Mouse (Mus musculus) gastrocnemius, adult 8-10 months (tissue): ENCODE data around the gene 6430548M08Rik. TPM values are rescaled to one million over a fixed set of nuclear protein-coding genes. Genes with fewer than 3 reads are reported as not detected.
A peak's percentile ranks its signal among the peaks of the same experiment; 100 is the strongest.

Source experiments
- DNase-seq, 2 experiments: peaks; one replicate each; pipeline ENCODE4 v3.0.0; 2022; ENCODE audit warnings: low spot score in 2 of 2
- total RNA-seq, 4 experiments: library from RNA; stranded (reverse); gene quantifications; 2 replicates each; pipeline ENCODE4 v1.2.4; 2022

6430548M08Rik gene
- total RNA-seq, 4 experiments from 2014 or later, result 24.5 to 33.0 (median 25.0) TPM

GRCm38 (mm10) chr8:120140769-120141168 lies 26.8 kb downstream of the 6430548M08Rik start:
- no peak for DNase-seq

DNA sequence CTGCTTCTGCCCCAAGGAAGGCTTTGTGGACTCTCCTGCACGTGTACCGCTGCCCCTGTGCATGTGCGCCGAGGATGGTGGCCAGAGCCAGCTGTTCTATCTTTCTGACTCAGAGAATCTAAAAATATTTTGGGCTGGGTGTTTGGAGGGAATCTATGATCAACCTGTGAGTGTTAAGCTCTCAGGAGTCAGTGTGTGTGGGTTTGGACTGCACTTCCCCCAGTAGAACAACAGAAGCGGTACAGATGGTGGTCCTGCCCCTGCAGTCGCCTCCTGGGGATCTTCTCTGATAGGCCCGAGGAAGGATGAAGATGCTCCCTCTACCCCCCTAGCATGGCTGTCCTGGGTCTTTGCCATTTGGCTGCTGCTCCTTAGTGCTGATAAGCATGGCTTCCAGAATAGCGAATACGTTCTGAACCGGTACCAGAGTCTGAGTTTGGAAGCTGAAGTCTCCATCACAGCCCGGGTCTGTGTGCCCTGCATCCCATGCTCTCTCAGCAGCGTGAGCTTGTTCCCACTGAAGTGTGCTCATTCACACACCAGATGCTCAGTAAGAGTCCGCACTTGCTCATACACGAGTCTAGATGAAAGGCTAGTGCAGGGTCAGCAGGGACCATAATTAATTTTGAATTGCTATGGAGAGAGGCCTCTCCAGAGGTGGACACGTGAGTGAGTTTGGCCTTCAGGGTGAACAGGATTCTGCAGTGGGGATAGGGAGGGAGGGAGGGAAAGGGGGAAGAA lies 30.1 kb downstream of the 6430548M08Rik start:
- no peak for DNase-seq

- DNase-seq, result no peak
Measured at GRCm38 (mm10) chr8:120144652-120145301, 30.8 kb downstream of the 6430548M08Rik start.

DNA sequence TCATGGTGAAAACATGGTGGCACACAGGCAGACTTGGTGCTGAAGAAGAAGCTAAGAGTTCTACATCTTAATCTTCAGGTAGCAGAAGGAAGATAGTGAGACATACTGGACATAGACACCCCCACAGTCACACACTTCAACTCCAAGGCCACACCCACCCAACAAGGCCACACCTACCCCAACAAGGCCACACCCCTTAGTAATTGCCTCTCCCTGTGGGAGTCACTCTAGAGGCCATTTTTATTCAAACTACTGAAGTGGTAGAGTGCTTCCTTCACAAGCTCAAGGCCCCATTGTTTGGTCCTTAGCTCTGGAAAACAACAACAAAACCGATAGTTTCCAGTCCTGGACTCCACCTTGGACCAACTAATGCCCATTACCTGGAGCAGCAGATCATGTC lies 32.1 kb downstream of the 6430548M08Rik start:
- no peak for DNase-seq

DNA sequence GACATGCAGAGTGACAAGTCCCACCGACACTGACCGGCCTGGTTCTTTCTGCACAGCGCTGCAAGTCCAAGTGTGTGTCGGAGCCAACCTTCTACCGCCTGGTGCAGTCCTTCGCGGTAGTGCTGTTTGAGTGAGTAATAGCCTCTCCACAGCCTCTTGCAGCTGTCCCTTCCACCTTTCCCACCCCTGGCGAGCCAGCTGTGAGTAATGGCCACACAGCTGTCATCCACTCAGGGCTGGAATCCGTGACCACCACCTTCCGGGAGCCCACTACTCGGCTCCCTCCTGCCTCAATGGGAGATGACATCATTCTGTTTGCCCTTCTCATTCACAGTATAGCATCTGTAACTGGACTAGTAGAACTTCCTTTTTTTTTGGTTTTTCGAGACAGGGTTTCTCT lies 36.1 kb downstream of the 6430548M08Rik start:
- DNase-seq, result no peak

GRCm38 (mm10) chr8:120151151-120151550 lies 37.2 kb downstream of the 6430548M08Rik start:
- DNase-seq, result no peak

DNA sequence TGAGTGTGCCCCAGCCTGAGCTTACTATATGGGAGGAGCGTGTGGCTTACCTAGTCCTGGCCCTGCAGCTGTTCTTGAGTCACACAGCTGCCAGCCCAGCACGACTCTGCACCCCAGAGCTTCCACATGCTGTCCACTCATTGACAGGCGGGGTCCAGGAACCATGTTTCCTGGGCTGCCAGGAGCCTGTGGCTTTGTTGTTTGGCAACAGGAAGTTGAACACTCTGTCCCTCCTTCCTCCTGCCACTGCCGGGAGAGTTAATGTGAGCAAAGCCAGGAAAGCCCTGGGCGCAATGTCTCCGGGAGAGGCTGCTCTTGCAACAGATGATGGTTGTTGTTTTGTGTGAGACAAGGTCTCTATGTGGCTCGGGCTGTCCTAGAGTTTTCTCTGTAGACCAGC lies 38.7 kb downstream of the 6430548M08Rik start:
- no peak for DNase-seq

- DNase-seq, result no peak
Measured at GRCm38 (mm10) chr8:120160366-120160765, 46.4 kb downstream of the 6430548M08Rik start.

- no peak for DNase-seq
Measured at GRCm38 (mm10) chr8:120161658-120162403, 47.9 kb downstream of the 6430548M08Rik start.

- no peak for DNase-seq
Measured at GRCm38 (mm10) chr8:120162404-120162752, 48.4 kb downstream of the 6430548M08Rik start.

DNA sequence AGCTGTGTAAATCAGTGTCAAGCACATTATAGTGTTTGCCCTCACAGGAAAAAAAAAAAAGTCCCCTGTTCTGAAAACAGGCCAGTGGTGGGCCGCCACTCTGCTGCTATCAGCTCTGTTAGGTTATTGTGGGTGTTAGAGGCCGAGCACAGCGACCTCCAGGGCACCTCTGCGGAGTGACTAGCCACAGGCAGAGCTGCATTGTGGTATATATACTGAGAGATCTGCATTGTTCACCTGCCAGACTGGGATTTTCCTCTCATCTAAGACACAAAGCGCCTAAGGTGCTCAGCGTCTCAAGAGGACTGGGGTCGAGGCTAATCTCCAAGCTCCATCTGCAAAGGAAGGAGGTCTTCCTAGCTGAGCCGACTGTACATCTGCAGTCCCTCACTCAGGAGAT lies 49.4 kb downstream of the 6430548M08Rik start:
- no peak for DNase-seq

GRCm38 (mm10) chr8:120164026-120164425 lies 50.1 kb downstream of the 6430548M08Rik start:
- no peak for DNase-seq

- DNase-seq, result no peak
Measured at GRCm38 (mm10) chr8:120167136-120167535, 53.2 kb downstream of the 6430548M08Rik start.

DNA sequence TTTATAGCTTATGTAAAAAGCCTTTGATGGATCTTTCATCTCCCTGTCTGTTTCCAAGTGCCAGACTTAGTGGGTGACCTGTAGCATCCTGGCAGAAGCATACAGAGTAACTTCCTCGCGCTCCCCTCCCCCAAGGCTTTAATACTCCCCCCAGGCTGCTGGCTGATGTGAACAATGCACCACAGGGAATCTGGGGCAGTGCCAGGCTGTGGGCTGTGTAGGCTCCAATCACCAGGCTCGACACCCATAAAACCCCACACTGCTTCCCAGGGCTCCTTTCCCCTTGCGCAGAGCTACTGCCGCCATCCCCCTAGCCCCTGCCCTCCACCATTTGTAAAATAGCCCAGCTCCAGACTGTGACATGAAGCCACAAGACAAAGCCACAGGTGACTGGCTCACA lies 53.9 kb downstream of the 6430548M08Rik start:
- no peak for DNase-seq

DNA sequence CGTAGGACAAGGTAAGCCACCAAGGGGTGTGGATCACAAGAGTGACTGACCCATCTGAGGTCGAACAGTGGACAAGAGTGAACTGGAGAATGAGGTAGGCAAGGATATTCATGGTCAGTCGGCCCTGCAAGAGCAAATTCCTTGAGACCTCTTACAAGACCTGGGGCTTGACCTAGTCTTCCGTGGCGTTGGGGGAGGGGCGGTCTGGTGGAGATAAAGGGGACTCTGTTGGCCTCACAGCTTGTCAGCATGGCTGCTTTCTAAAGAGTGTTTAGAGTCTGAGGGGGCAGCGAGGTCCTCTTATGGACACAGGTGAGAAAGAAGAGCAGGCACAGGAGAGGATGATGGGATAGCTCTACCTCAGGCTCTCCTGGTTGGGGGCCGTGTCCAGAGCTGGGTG lies 55.2 kb downstream of the 6430548M08Rik start:
- no peak for DNase-seq

GRCm38 (mm10) chr8:120173195-120173594 lies 59.2 kb downstream of the 6430548M08Rik start:
- no peak for DNase-seq

GRCm38 (mm10) chr8:120174606-120175005 lies 60.7 kb downstream of the 6430548M08Rik start:
- no peak for DNase-seq

DNA sequence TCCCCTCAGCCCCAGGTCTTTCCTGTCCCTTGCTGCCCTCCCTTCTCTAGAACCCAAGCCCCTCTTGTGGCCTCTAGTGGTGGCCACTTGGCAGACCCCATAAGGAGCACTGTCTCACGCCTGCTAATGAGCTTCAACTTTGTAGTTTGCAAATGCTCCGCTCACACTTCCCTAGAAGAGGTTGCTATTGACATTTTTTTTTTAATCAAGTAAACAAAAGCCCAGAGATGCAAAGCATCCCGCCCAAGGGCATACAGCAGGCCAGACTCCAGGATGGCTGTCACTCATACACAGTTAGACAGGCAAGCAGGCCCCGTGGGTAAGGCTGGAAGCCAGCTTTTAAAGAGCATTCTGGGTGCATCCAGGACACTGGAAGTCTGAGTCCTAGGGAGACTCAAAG lies 62.7 kb downstream of the 6430548M08Rik start:
- DNase-seq, result no peak

DNA sequence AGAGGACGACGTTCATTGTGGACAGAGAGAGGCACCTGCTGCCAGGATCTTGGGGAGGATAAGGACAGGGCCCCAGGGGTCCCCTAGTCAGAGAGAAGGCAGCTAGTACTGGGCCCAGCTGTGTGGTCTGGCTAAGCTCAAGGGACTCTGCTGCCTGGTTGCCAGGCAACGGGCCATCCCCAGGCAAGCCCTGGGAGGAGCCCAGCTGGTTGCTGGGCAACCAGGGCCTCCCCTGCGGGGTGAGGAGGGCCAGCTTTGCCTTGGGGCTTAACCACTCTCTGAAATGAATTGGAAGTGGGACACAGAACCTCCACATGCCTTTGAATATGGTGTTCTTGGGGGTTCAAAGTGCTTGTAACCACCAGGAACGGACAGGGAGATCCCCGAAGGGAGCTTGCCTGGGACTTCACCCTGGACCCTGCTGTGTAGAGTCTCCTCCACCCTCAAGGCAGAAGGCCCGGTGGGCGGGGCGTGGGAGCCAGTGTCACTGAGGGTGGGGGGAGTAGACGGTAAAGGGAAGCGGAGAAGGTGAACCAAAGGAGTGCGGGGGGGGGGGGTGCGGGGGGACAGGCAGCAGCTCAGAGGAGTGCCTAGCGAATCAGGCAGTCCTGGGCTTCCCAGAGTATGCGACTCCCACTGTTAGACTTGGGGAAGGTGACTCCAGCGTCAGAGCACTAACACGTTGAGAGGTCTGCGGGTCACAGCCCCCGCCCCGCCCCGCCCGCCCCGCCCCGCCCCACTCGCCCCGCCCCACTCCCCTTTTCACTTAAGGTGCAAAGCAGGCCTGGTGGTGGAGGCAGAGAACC lies 63.6 kb downstream of the 6430548M08Rik start, which contains the start of gene Fam92b:
TSS of gene Fam92b (minus strand) at position 149 of the 806 bp plus-strand sequence.
- no peak for DNase-seq

GRCm38 (mm10) chr8:120178124-120178514 lies 64.2 kb downstream of the 6430548M08Rik start:
- no peak for DNase-seq

DNA sequence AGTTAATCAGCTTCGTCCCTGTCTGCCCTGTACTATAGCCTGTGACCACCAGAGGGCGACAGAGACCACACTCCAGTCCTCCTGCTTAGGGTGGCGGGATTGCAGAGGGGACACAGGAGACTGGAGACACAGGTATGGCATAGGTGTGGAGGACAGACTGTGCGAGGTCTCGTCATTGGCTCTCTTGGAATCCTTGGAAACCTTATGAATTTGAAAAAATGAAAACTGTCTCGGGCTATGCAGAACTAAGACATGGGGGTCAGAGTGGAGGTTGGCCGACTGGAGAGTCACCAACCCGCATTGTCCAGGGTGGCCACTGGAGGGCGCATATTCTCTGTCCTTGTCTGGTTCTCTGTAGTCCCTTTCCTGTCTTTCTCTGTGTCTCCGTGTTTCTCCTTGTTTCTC lies 65.1 kb downstream of the 6430548M08Rik start:
- DNase-seq, result peak; percentile 80 to 84
